Mouse (Mus musculus) CH12.LX (cell line): ENCODE data around the gene Ppp1r13l.

Experiments
- CHD2 ChIP-seq: IDR thresholded peaks from 2 replicates; pipeline ENCODE4 v1.6.1; 2011; ENCODE audit warnings: low read length, improper control_type of control experiment
- CTCF ChIP-seq, 2 experiments: IDR thresholded peaks in 1 of 2; conservative IDR thresholded peaks in 1 of 2; 2 replicates each; pipeline ENCODE4 v1.5.1; 2011 to 2012; ENCODE audit warnings: low read depth in 2 of 2, low read length in 2 of 2, improper control_type of control experiment in 1 of 2, inconsistent platforms in 1 of 2, mild to moderate bottlenecking in 1 of 2, moderate library complexity in 1 of 2
- E2F4 ChIP-seq: IDR thresholded peaks from 2 replicates; pipeline ENCODE4 v1.6.1; 2011; ENCODE audit warnings: low read depth, low read length, improper control_type of control experiment; ENCODE audit not compliant: insufficient replicate concordance
- HCFC1 ChIP-seq: IDR thresholded peaks from 2 replicates; pipeline ENCODE4 v1.6.1; 2012; ENCODE audit warnings: low read depth, mild to moderate bottlenecking, inconsistent platforms, low read length, improper control_type of control experiment
- JUN ChIP-seq: IDR thresholded peaks from 2 replicates; pipeline ENCODE4 v1.6.1; 2011; ENCODE audit warnings: low read depth, mild to moderate bottlenecking, low read length, improper control_type of control experiment, moderate library complexity; ENCODE audit not compliant: insufficient read depth
- MAX ChIP-seq: IDR thresholded peaks from 2 replicates; pipeline ENCODE4 v1.6.1; 2011; ENCODE audit warnings: low read length, improper control_type of control experiment
- MAZ ChIP-seq: IDR thresholded peaks from 2 replicates; pipeline ENCODE4 v1.6.1; 2012; ENCODE audit warnings: low read depth, mild to moderate bottlenecking, inconsistent platforms, low read length, improper control_type of control experiment, moderate library complexity
- MXI1 ChIP-seq: IDR thresholded peaks from 2 replicates; pipeline ENCODE4 v1.6.1; 2011; ENCODE audit warnings: mild to moderate bottlenecking, low read depth, low read length, improper control_type of control experiment
- NELFE ChIP-seq: IDR thresholded peaks from 2 replicates; pipeline ENCODE4 v1.6.1; 2011; ENCODE audit warnings: low read depth, low read length, improper control_type of control experiment
- POLR2A ChIP-seq: IDR thresholded peaks from 2 replicates; pipeline ENCODE4 v1.6.1; 2011; ENCODE audit warnings: low read depth, mild to moderate bottlenecking, improper control_type of control experiment, low read length
- USF2 ChIP-seq: conservative IDR thresholded peaks from 2 replicates; pipeline ENCODE4 v1.6.1; 2011; ENCODE audit warnings: low read depth, low read length, improper control_type of control experiment
- ZNF384 ChIP-seq: IDR thresholded peaks from 2 replicates; pipeline ENCODE4 v1.6.1; 2012; ENCODE audit warnings: low read depth, low read length, improper control_type of control experiment, inconsistent platforms

DNA sequence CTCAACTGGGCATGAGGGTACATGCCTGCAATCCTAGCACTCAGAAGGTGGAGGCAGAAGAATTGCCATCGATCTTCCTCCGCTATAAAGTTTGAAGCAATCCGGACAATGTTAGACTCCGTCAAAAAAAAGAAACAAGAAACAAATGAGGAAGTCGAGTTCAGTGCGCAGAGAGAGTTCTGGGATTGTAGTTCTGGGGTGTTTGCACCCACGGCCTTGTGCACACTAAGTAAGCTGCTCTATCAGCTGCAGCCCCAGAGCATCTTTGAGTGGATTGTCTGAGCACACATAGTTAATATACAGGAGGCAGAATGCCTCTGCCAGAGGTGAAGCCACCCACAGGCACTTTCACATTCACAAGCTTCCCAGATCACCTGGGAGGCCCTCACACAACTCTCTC is 40.9 kb upstream of the Ppp1r13l start:
- no peak for TF ChIP-seq POLR2A
- no peak for TF ChIP-seq E2F4
- no peak for TF ChIP-seq CTCF (conservative IDR thresholded peaks at IDR 0.05 in 1 of 2, IDR thresholded peaks at IDR 0.05 in 1 of 2; ENCODE audit: low read depth in 2 of 2, low read length in 2 of 2)
- TF ChIP-seq JUN: no peak
- no peak for TF ChIP-seq CHD2
- TF ChIP-seq ZNF384: no peak
- TF ChIP-seq NELFE: no peak
- no peak for TF ChIP-seq MAX
- no peak for TF ChIP-seq USF2
- TF ChIP-seq HCFC1: no peak
- TF ChIP-seq MXI1: no peak
- no peak for TF ChIP-seq MAZ
